Mouse (Mus musculus): ENCODE results near the gene Plscr2.

DNA sequence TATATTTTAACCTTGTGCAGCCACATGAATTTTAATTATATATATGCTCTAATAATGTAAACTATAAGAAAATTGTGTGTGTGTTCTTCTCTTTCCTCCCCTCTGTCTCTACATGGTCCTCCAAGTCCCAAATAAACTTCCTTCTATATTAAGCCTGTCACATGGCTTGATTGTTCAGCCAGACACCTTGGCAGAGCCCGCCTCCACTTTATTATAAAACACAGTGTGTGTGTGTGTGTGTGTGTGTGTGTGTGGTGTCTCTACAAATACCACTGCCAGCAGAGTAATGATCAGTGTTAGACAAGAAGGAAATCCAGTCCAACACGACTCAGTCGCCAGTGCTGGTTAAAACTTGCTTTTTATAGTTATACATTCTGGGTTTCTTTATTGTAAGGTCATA, 62.3 kb downstream of the Plscr2 start:
- TF ChIP-seq CTCF (IDR thresholded peaks at IDR 0.05; ENCODE audit: control insufficient read depth, insufficient read depth, insufficient read length), result no peak
- TF ChIP-seq MAX (IDR thresholded peaks at IDR 0.05), result no peak
- TF ChIP-seq MYOG (IDR thresholded peaks at IDR 0.05; ENCODE audit: control insufficient read depth, extremely low read depth, insufficient read length), result no peak
- no peak for TF ChIP-seq USF1 (IDR thresholded peaks at IDR 0.05; ENCODE audit: low read depth)
- no peak for TF ChIP-seq MYOD1 (IDR thresholded peaks at IDR 0.05; ENCODE audit: control insufficient read depth, insufficient read length, low read depth)
